Mouse (Mus musculus): ENCODE measurements around the gene Lrmda.

Lrmda gene

GRCm38 (mm10) chr14:22260033-22260419 is 240.5 kb downstream of the Lrmda start:
- DNase-seq = peak; percentile 23

DNA sequence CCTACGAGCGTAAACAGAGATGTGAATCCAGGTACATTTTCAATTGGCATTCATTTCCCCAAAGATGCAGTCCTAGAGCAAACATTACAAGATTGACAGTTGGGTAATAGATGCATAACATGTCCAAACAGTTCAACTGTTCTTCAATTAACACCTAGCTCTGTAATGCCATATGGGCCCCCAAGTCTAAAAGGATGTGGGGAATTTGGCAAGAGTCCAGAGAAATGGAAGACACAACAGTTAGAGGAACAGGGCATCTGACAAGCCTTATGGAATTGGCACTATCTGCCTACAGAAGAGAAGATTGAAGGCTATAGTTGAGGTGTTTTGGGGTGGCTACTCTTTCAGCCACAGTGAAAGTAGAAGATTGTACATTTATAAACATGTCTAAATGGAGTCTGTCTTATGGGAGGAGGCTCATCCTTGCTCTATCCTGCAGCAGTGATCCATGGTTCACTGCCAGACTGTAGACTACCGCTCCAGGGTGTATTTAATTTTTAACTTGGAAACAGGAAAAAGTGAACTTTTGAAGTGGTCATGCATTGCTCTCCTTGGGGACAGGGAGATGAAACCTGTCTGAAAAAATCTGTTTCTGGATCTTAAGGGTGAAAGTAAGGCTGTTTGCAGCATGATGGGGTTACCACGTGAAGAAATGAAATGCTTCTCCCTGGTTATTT is 245.9 kb downstream of the Lrmda start:
- no peak for DNase-seq

DNA sequence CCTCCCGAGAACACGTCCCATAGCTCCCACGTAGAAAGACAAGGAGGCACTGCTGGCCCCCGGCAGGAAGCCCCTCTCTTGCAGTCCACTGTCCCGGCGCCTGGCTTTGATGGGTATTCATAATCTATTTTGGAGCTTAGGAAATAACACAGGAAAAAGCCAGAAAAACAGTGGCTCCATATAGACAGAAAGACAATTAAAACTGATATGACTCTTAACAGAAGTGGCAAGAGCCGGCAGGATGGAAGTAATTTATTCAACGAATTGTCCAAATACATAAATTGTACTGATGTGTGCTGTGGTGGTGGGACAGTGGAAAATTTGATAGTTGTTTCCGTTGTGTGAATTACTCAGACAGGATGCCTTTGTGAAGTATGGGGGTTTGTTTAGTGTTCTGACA is 250.3 kb downstream of the Lrmda start:
- DNase-seq = peak; percentile 68

GRCm38 (mm10) chr14:22278053-22278452 is 258.5 kb downstream of the Lrmda start:
- no peak for DNase-seq

DNA sequence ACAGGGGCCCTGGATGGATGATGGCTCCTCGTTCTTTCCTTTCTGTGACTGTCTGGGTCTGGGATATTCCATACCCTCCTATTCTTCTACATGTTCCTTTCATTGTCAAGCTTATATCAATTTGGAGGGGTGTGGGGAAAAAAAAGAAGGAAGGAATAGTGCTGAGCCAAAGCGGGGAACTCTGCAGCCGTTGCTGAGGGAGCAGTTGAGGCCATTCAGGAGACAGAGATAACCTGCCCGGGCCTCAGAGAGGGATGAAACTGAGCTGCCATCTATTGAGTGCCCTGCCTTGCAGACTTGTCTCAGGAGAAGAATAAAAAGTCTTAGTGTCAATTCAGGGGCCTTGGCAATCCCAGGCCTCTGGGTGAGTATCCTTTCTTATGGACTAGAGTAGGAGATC is 260.1 kb downstream of the Lrmda start:
- DNase-seq = no peak

DNA sequence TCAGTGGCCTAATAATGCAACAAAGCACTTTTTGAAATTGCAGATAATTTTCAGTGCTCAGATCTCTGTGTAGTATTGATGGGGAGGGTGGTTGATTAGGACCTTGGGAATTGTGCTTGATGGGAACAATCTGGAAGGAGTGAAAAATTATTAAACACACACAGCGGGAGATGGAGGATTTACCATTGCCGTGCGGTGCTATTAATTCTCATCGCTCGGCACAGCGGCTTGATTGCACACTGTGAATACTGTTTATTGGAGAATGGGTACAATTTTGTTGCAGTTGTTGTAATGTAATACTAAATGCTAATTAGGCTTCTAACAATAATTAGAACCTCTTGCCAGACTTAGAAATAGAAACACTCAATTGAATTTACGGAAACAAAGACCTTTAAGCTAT is 262.1 kb downstream of the Lrmda start:
- DNase-seq = no peak

DNA sequence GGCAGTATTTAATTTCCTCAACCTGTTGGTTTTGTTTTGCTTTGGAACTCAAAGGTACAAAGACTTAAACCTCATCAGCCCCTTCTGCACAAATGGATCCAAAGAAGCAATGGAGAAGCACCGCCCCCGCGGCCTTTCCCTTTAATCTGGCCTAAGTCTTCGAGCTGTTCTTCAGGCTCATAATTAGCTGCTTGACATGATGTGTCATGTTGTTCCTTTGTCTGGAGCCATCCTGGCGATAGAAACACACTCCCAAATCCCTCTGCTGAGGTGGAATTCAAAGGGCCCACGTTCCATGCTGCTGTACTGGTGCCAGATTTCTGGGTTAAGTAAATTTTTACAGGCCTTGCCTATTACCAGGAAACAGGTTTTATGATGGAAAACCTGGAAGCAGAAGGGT is 263.3 kb downstream of the Lrmda start:
- DNase-seq = no peak

DNA sequence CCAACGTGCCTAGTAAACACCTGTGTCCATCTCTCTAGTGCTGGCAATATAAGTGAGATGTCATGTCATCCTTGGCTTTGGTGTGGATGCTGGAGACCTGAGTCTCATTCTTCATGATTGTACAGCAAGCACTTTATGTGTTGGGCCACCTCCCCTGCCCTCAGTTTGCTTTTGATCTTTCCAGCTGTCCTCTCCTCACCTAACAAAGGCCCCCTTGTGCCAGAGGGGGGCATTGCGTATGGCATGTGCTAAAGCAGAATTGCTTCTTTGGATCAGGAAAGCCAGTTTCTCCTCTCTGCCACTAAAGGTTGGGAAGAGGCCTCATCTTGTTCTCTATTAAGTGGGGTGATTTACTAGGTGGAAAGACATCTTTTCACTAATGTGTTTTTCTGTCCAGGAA is 264.2 kb downstream of the Lrmda start:
- peak; percentile 48 for DNase-seq

DNA sequence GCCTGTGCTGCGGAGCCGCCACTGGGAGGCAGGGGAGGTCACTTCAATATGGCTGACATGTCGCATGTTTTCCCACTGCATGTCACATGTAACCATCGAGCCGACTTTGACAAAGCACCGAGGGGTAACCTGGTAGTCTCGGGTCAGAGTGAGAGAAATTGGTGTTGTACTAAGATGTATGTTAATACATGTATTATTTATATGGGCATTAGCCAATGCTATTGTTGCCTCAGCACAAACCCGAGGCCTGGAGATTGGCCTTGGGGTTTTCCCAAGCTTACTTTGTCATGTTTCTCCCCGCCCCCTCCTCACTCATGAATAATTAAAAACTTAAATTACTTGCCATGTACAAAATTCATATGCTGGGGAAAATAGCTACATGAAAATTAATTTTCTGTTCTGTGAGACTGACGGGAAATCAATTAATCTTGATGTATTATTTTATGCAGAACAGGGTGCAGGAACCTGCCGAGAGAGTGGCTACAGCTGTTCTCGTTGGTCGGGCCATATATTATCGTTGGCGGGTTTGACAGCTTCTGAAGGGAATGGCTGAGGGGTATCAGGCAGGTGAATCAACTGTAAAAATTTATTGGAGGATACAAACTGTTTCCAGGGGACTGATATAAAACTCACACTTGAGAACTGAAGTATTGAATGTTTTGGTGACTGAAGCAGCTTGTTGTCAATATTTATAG is 265.5 kb downstream of the Lrmda start:
- no peak for DNase-seq

GRCm38 (mm10) chr14:22285826-22286225 is 266.3 kb downstream of the Lrmda start:
- no peak for DNase-seq

GRCm38 (mm10) chr14:22288179-22288578 is 268.7 kb downstream of the Lrmda start:
- no peak for DNase-seq

- no peak for DNase-seq
Observed at GRCm38 (mm10) chr14:22289380-22289922, 269.9 kb downstream of the Lrmda start.

DNA sequence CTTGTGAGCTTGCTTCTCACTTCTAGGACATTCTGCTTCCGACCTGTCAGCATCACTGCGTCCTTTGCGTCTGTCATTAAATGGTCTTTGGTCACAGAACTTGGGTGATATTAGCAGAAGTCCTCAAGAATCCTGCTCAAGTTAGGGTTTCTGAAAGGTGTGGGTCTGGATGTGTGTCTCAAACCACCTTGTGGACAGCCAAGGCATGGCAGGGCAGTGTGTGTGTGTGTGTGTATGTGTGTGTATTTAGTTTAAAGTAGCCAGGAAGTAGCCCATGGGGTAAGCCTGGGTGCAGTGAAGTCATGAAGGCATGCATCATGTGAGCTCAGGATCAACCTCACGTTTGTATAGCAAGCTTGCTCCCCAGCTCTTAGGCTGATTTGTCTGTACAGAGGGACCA is 274.9 kb downstream of the Lrmda start:
- no peak for DNase-seq

DNA sequence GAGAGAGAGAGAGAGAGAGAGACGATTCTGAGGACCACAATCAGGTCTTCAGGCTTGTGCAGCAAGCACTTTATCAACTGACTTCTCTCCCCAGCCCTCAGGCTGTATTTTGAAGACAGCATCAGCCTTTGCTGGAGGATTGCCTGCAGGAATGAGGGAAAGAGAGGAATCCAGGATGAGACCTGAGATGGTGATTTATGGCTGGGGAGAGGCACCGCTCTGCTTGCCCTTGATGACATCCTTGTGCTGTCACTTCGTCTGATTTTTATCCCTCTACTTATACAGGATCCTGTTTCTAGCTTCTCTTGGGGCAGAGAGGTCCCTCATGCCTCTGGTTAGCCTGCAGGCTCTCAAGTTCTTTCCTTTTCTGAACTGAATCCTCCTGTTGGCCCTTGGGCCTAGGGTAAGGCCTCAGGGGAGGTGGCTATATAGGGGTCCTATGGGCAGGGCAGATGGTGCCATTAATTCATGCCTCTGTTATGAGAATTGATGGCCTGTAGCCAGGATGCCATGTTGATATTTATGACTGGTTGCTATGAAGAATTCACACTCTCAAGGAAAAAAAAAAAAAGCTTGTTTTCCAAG is 277.2 kb downstream of the Lrmda start:
- DNase-seq = no peak

DNA sequence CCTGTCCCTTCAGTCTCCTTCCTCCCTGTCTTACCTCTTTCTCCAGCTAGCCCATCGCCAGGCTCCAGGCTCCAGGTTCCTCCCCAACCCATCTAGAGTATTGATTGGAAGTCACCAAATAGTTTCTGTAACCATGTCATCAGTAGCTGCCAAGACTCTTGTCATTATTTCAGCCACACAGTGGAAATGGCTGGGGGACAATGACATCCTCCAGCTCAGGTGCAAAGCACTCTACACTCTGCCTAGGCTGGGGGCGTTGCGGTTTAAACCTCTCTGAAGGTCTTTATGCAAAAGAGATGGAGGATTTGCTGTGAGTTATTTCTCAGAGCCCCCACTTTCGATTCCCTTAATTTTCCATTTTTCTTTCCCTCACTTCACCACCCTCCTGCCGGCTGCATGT is 287.2 kb downstream of the Lrmda start:
- no peak for DNase-seq

DNA sequence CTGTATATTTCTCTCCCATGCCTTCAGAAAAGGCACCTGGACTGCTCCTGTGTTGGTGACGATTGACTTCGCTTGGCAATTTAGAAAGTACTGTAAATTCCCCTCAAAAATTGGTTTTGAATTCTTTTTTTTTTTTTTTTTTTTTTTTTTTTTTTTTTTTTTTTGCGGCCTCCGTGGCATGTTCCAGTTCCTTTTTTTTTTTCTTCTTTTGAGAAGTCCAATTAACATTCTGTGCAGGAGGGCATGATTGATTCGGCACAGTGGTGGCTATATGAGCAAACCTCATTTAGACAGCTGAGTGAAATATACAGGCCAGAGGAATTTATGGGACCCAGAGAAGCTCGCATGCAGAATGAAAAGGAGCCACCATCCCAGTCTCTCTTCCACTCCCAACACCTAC is 288.5 kb downstream of the Lrmda start:
- no peak for DNase-seq

DNA sequence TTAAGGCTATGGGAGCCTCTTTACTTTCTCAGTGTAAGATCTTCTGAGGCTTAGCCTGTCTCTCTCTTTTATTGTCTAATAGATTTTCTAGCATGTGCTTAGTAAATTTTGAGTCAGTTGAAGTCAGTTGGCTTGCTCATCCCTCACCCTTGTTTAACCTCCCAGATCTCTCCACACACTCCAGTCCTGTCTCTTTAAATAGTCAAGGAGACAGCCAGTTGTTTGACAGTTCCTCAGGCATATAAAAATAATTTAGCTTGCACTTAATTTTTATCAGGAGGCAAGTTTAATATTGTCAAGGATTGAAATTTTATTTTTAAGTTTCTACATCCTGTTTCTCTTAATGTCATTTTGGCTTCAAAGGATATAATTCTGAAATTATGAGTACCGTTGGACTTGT is 303.5 kb downstream of the Lrmda start:
- DNase-seq = no peak

GRCm38 (mm10) chr14:22323530-22324292 is 304.2 kb downstream of the Lrmda start:
- DNase-seq = peak; percentile 17

GRCm38 (mm10) chr14:22326218-22326964 is 306.9 kb downstream of the Lrmda start:
- no peak for DNase-seq

- no peak for DNase-seq
Observed at GRCm38 (mm10) chr14:22329191-22329590, 309.7 kb downstream of the Lrmda start.

GRCm38 (mm10) chr14:22335101-22335820 is 315.7 kb downstream of the Lrmda start:
- DNase-seq = no peak

DNA sequence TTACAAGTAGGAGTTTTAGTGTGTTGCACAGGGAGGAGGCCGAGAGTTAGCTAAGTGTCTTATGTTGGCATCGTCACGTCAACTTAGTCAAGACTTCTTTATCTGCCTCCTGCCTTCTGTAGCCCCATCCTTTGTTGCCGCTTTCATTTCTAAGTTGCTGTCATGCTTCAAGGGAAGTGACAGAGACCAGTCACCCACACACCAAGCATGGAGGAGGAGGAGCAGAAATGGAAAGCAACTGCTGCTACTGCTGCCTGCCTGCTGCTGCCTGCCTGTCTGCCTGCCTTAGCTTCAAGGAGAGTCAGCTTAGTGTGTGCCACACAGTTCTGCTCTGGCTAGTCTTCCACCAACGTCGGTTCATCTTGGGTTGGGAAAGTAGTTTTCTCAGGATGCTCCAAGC is 319.7 kb downstream of the Lrmda start:
- DNase-seq = no peak

Measured in kidney, postnatal 10 days (tissue).